Mouse (Mus musculus): ENCODE data around the gene Gm49342.
"Not testable (repeated sequence)": the region's sequence is repeated elsewhere in the genome, so short reads cannot be mapped to it uniquely, and the experiment has no call there.

DNA sequence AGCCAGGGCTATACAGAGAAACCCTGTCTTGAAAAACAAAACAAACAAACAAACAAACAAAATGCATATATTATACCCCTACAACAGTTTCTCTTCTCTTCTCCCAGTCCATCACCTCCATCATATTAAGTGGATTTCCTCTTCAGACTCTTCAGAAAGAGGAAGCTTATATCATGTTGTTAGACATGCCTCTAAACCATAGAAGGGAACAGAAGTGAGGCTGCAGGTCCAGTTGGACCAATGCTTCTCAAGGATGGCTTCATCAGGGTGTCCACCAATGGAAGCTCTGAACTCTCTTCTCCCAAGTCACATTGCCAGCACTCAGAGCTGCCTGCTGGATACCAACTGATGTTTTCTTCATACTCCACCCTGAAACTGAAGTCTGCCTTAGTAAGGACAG lies 39.0 kb upstream of the Gm49342 start:
- not testable (repeated sequence) for TF ChIP-seq CTCF (IDR thresholded peaks at IDR 0.05; ENCODE audit: borderline replicate concordance, insufficient read depth, low read length); POLR2A (IDR thresholded peaks at IDR 0.05; ENCODE audit: low read depth, low read length)

All from embryonic fibroblast, embryonic 13.5 days (primary cell).